Mouse (Mus musculus) frontal cortex, postnatal 10 days (tissue): Measurements from ENCODE around the gene Gm9945.

Experiments used
- DNase-seq, 2 experiments: peaks; one replicate each; pipeline ENCODE4 v3.0.0; 2022; ENCODE audit warnings: low spot score in 2 of 2, mixed read lengths in 1 of 2

The Gm9945 gene

GRCm38 (mm10) chr11:53479783-53480301, at the start of gene Gm9945, which contains the start of gene Sowaha:
Gene Gm9945, plus strand, starts transcription at chr11:53480166.
Gene Sowaha, minus strand, starts transcription at chr11:53480274.
- DNase-seq: peak in 1 of 2 experiments; percentile 55

DNA sequence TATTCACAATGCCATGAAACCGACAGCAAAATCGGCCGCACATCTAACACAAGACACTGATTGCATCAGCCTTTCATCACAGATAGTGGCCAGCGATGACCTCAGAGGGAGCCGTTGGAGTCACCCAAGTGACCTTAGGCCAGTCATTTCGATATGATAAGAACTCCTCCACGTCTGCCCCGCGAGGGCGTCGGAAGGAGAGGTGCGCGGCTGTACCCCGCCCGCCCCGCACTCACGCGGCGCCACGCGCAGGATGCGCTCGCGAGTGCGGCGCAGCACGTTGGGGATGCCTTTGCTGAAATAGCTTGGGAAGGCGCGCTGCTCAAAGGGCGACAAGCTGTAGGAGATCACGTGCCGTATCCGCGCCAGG, 49.7 kb upstream of the Gm9945 start:
- no peak for DNase-seq

DNA sequence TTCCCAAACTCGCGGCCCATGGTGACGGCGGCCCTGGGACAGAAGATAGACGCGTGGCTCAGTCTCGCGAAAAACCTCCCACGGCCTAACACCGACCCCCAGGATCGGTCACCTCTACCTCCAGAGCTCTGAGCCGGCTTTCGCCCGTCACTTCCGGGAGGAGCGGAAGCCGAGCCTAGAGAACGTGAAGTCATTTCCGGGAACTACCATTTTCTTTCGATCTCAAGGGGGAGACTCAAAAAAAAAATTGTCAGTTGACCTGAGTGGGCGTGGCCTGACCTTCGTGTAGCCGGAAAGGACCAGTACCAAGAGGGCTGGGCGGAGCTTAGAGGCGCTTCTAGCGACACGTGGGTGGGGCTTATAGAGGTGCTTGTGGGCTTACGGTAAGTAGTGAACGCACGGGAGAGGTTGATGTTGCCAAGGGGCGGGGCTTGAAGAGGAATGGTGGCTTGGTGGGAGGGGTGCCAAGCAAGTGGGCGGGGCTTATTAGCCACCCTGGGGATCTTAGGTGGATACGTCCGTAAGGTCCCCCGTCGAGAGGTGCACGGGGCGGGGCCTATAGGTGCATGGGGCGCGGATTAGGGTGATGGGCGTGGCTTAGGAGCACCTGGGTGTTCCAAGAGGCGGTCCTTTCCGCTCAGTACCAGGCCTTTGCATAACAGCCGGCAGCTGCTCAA, 49.2 kb upstream of the Gm9945 start, which contains the start of the genes Uqcrq and Gdf9:
Gene Uqcrq (minus strand): TSS at position 162 of the 677 bp plus-strand sequence.
Gene Gdf9 (plus strand): TSS at position 354 of the 677 bp plus-strand sequence.
- DNase-seq: peak; percentile 98 to 100

DNA sequence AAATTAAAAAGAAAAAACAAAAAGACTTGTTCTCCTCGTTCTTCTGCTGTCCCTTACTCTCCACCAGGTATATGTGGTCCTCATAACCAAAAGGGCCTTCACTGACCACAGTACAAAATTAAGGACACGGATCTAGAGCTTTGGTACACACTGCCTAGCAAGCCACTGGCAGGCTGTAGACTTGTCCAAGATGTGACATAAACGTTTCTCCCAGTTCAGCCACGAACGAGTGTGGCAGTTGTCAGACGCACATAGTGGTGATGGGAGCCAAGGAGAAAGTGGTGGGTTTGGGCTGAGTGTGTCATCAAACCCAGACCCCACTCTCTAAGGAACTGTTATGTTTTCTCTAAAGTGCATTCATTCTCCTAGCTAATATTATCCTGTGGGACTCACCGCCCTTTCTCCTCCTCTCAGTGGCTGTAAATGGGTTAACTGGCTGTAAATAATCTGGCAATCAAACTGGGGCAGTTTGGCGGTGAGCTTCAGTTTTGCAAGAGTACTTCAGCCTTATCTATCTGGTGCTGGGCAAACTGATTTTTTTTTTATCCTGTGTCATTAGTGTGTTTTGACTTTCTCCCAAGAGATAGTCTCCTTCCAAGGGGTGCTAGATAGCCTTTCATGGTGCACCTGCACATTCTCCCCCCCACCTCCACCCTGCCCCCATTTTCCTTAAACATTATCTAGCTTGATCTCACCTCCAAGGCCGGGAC, 48.5 kb upstream of the Gm9945 start:
- DNase-seq: no peak

DNA sequence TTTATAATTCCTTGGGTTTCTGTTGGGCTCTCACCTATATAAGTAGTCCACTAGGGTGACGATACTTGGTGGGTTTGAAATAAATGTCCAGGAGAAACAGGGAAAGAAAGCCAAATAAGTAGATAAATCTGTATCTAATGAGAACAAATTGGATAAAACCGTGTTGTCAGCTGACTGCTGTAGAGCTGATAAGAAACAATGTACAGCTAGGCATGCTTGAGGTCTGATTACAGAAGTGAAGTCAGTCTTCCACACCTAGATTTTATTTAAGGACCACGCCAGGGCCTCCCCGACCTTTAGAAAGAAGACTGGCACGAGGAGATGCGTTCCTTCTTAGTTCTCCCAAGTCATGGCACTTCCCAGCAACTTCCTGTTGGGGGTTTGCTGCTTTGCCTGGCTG, 46.9 kb upstream of the Gm9945 start:
- DNase-seq: no peak

DNA sequence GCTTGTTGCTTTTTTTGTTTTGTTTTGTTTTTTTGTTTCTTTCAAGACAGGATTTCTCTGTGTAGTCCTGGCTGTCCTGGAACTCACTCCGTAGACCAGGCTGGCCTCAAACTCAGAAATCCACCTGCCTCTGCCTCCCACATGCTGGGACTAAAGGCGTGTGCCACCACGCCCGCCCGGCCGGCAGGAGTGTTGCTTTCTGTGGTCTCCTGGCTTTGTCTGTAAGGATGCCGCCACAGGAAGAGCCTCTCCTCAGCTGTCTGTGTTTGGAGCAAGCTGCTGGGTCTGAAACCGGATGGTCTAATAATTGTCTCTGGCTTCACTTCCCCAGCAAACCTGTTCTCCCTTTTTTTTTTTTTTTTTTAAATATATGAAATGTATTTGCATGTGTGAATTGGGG, 44.5 kb upstream of the Gm9945 start:
- no peak for DNase-seq

DNA sequence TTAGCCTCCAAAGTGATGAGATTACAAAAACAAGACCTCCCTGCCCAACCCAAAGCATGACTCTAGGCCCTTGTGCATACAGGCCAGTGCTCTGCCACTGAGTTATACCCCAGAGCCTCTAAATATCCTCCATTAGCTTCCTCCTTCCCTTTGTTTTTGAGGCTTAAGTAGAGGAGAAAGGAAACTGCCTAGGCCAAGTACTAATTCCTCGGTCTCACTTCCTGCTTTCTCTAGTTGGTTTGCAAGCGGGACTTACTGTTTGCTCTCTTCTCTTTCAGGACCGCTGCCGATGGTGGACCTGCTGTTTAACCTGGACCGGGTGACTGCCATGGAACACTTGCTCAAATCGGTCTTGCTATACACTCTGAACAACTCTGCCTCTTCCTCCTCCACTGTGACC, 43.6 kb upstream of the Gm9945 start:
- DNase-seq: no peak

DNA sequence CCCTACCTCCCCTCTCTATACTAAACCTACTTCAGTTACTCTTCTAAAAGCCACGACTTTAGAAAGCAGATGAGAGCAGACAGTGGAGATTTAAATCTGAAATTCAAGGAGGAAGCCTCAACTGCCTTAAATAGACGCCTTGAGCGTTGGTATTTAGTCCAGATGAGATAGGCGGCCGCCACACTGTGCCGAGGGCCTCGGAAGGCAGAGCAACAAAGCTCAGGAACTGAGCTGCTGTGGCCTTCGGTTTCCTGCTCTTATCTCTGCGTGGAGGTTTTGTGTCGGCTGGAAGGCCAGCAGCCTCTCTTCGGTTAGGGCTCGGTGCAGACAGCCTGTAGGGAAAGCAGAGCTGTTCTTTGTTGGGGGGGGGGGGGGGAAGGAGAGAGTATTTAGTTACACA, 38.0 kb upstream of the Gm9945 start:
- DNase-seq: no peak

DNA sequence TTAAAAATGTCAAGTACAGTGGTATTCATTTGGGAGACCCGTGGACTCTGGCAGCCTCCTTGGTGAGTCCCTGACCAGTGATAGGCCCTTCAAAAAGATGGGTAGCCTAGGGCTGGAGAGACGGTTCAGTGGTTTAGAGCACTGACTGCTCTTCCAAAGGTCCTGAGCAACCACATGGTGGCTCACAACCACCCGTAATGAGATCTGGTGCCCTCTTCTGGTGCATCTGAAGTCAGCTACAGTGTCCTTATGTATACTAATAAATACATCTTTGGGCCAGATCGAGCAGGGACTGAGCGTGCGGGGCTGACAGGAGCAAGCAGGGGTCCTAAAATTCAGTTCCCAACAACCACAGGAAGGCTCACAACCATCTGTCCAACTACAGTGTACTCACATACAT, 36.1 kb upstream of the Gm9945 start:
- DNase-seq: no peak

DNA sequence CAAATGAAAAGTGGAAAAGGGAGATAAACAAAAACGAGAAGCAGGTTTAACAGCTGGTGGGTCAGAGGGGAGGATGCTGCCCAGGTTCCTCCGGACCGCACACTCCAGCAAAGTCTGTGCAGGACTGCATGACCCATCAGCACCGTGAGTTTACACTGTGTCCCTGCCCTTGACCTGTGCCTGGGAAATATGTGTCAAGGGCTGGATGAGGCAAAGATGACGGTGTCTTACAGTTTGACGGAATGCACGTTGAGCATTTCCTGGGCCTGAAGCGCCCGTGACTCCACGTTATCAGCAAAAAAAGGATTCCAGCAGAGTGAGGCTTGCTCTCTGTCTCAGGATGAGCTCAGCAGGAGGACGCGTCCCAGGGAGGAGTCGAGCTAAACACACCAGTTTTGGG, 34.4 kb upstream of the Gm9945 start:
- no peak for DNase-seq

GRCm38 (mm10) chr11:53446183-53446582, 33.8 kb upstream of the Gm9945 start:
- no peak for DNase-seq

GRCm38 (mm10) chr11:53447996-53448395, 32.0 kb upstream of the Gm9945 start:
- DNase-seq: no peak

- DNase-seq: no peak
Observed at GRCm38 (mm10) chr11:53448529-53448928, 31.4 kb upstream of the Gm9945 start.

- no peak for DNase-seq
Observed at GRCm38 (mm10) chr11:53450070-53450705, 29.8 kb upstream of the Gm9945 start.

GRCm38 (mm10) chr11:53451361-53451760, 28.6 kb upstream of the Gm9945 start:
- DNase-seq: no peak

DNA sequence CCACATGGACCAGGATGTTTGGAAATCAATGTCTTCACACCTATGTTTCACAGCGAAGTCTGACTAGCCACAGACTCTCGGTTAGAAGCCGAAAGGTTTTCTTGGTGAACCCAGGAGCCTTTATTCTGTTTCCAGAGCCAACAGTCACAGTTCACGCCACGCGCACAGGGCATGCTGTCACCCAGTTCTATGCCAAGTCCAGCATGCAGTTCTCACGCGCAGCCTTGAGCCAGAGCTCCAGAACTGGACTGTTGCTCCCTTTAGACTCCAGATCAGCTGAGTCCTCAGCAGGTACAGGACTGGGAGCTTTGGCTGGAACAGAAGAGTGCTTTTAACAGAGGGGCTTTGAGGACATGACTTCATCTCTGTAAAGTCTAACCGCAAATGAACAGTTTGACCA, 27.6 kb upstream of the Gm9945 start:
- DNase-seq: no peak

GRCm38 (mm10) chr11:53453031-53453430, 26.9 kb upstream of the Gm9945 start:
- DNase-seq: no peak

DNA sequence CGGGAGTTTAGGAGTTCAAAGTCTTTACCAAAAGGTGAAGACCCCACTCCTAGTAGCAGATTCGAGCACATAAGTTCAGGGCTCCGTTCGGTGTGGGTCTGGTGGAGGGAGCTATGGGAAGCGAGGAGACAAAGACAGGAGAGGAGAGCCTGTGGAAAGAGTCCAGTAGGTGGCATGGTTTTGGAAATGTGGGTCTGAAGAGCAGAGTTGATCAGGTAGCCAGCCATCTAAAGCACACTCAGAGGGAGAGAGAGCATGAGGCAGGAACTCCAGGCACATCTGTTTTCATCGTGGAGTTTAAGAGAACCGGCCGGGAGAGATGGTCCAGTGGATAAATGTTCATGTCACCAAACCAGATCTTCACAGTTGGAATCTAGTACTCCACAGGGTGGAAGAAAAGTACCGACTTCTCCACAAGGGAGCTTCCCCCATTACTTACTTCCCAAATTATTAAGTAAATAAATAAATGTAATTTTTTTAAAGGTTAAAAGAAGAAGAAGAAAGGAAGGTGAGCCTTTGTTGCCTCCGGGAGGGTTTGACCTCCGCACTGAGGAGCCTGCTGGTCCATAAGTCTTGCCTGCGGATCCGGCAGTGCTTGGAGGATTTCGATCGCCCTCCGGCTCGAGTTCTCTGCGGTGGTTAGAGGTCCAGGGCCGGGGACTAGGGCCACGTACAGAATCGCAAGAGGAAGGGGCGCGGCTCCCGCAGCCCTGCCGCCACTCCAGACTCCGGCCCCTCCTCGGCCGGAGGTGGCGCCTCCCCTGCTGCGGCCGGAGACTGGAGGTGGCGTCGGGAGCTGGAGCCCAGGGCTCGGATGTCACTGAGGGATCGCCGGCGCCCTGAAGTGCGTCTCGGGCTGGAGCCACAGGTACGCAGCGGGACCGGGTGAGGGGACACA, 23.2 kb upstream of the Gm9945 start, which contains the start of the genes Gm10447 and Shroom1:
Gene Gm10447 (minus strand): TSS at position 637 of the 898 bp plus-strand sequence.
Gene Shroom1 (plus strand): TSS at position 732 of the 898 bp plus-strand sequence.
- no peak for DNase-seq

DNA sequence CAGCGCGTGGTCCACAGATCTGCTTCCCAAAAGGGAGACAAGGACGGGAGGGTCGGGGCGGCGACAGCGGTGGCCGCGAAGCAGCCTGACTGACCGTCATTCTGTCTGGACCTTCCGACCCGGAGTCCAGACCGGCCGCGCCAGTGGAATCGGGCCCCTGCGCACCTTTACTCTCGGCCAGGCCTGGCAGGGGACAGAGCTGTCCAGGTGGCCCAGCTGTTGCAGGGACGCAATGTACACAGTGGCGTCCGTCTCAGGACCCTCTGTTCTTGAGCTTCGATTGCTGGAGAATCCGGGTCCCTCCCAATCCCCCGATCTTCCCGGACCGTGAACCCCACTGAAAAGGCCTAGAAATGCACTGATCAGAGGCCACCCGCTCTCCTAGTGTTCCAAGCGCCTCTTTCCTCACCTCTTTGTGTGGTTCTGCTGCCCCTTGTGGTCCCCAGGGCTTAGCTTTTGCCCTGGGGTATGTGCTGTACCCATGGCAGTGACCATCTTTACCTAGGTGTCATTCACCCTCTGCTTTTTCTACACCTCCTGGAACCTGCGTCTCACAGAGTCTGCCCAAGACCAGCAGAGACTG, 22.5 kb upstream of the Gm9945 start:
- DNase-seq: no peak

- no peak for DNase-seq
Observed at GRCm38 (mm10) chr11:53458996-53459395, 21.0 kb upstream of the Gm9945 start.

- no peak for DNase-seq
Observed at GRCm38 (mm10) chr11:53460192-53460591, 19.8 kb upstream of the Gm9945 start.
